Mouse (Mus musculus) hindbrain, embryonic 16.5 days (tissue): ENCODE data around the gene Cyp1a2. TPM values are rescaled to one million over a fixed set of nuclear protein-coding genes. Genes with fewer than 3 reads are reported as not detected.

ENCODE experiments used
- ATAC-seq: fragments of 200-750 bp; cut with Nextera tagmentation; 2 replicates; pipeline ENCODE4 v1.8.0; 2017; ENCODE audit warnings: moderate TSS enrichment, moderate library complexity
- H3K27ac ChIP-seq: fragments of 300-500 bp; sonication (generic); 2 replicates; pipeline ENCODE4 v1.5.1; 2014; ENCODE audit warnings: low read depth, mild to moderate bottlenecking, control low read depth, low read length, moderate library complexity
- H3K27me3 ChIP-seq: fragments of 300-500 bp; sonication (generic); replicated peaks from 2 replicates; pipeline ENCODE4 v1.6.1; 2014; ENCODE audit warnings: low read length; ENCODE audit not compliant: control insufficient read depth, insufficient read depth
- H3K36me3 ChIP-seq: fragments of 300-500 bp; sonication (generic); 2 replicates; pipeline ENCODE4 v1.6.1; 2014; ENCODE audit warnings: mild to moderate bottlenecking, low read length, moderate library complexity, mixed read lengths; ENCODE audit not compliant: control insufficient read depth, insufficient read depth
- H3K4me1 ChIP-seq: fragments of 300-500 bp; sonication (generic); 2 replicates; pipeline ENCODE4 v1.6.1; 2014; ENCODE audit warnings: low read depth, low read length; ENCODE audit not compliant: control insufficient read depth, insufficient read depth
- H3K4me2 ChIP-seq: fragments of 300-500 bp; sonication (generic); 2 replicates; pipeline ENCODE4 v1.6.1; 2014; ENCODE audit warnings: mild to moderate bottlenecking, low read length, control low read depth, moderate library complexity
- H3K4me3 ChIP-seq: fragments of 300-500 bp; sonication (generic); 2 replicates; pipeline ENCODE4 v1.5.1; 2014; ENCODE audit warnings: mild to moderate bottlenecking, low read length, control low read depth, moderate library complexity
- H3K9ac ChIP-seq: fragments of 300-500 bp; sonication (generic); 2 replicates; pipeline ENCODE4 v1.6.1; 2014; ENCODE audit warnings: low read depth, mild to moderate bottlenecking, control low read depth, low read length, moderate library complexity
- H3K9me3 ChIP-seq: fragments of 300-500 bp; sonication (generic); 2 replicates; pipeline ENCODE4 v1.6.1; 2014; ENCODE audit warnings: mild to moderate bottlenecking, low read length, moderate library complexity; ENCODE audit not compliant: control insufficient read depth
- WGBS: fragments of 180-500 bp; shearing (Covaris S2); extraction: QIAGEN DNeasy Blood & Tissue Kit; methylation state at CpG from one replicate; pipeline ENCODE4 v1.1.7; 2014; 5-methylcytosine and 5-hydroxymethylcytosine counted together
- polyA plus RNA-seq: library from polyadenylated mRNA; unstranded; fragments of >200 nt; fragmentation: Nextera tagmentation; extraction: Ambion mirVana; gene quantifications from 2 replicates; pipeline ENCODE4 v1.2.1, GENCODE M21; 2015

Cyp1a2 gene
- polyA plus RNA-seq, 1 experiment from 2014 or later, result not detected

GRCm38 (mm10) chr9:57688158-57688557, 4.7 kb upstream of the Cyp1a2 start:
- Histone ChIP-seq H3K4me3 (no peak overlapping the region), H3K4me1 (no peaks in the 10 kb centered on the region), H3K27ac (no peak overlapping the region), H3K27me3 (no peaks in the 10 kb centered on the region), H3K9ac (no peak overlapping the region), H3K36me3 (no peaks in the 10 kb centered on the region), H3K4me2 (no peak overlapping the region), H3K9me3 (no peaks in the 10 kb centered on the region)
- ATAC-seq, result no peak
- WGBS, result 63% methylated on average over 2 of the region's 2 CpGs

GRCm38 (mm10) chr9:57687751-57688150, 4.2 kb upstream of the Cyp1a2 start, which contains the start of gene Cyp1a1:
Cyp1a1 (plus strand) TSS chr9:57687928.
- Histone ChIP-seq H3K27me3 (no peaks in the 10 kb centered on the region), H3K4me1 (no peaks in the 10 kb centered on the region), H3K4me3 (no peak within 1 kb of the TSS), H3K4me2 (no peak within 1 kb of the TSS), H3K9ac (no peak within 1 kb of the TSS), H3K27ac (no peak within 1 kb of the TSS), H3K9me3 (no peaks in the 10 kb centered on the region), H3K36me3 (no peaks in the 10 kb centered on the region)
- WGBS, result 85% methylated on average over 2 of the region's 2 CpGs
- no peak for ATAC-seq

GRCm38 (mm10) chr9:57686011-57686410, 2.5 kb upstream of the Cyp1a2 start:
- no peaks in the 10 kb centered on the region for H3K9me3 ChIP-seq
- no peaks in the 10 kb centered on the region for H3K4me1 ChIP-seq
- no peaks in the 10 kb centered on the region for H3K36me3 ChIP-seq
- WGBS, result 92% methylated on average over 5 of the region's 5 CpGs
- H3K27me3 ChIP-seq, result no peaks in the 10 kb centered on the region
- ATAC-seq, result no peak
- H3K4me2 ChIP-seq, result no peak overlapping the region
- H3K4me3 ChIP-seq, result no peak overlapping the region
- H3K9ac ChIP-seq, result no peak overlapping the region
- H3K27ac ChIP-seq, result no peak overlapping the region

GRCm38 (mm10) chr9:57681411-57681810, 2.1 kb downstream of the Cyp1a2 start:
- Histone ChIP-seq H3K27me3 (no peaks in the 10 kb centered on the region), H3K9ac (no peak overlapping the region), H3K4me2 (no peak overlapping the region), H3K9me3 (no peaks in the 10 kb centered on the region), H3K4me3 (no peak overlapping the region), H3K36me3 (no peaks in the 10 kb centered on the region), H3K4me1 (no peaks in the 10 kb centered on the region), H3K27ac (no peak overlapping the region)
- ATAC-seq, result no peak
- 87% methylated on average over 10 of the region's 10 CpGs for WGBS

GRCm38 (mm10) chr9:57671500-57671899, 12.0 kb downstream of the Cyp1a2 start:
- H3K27ac ChIP-seq, result no peak overlapping the region
- H3K9ac ChIP-seq, result no peak overlapping the region
- ATAC-seq, result no peak
- no peaks in the 10 kb centered on the region; the same call in 1 of the 2 replicates for H3K9me3 ChIP-seq
- H3K36me3 ChIP-seq, result no peaks in the 10 kb centered on the region
- H3K4me2 ChIP-seq, result no peak overlapping the region
- WGBS, result 95% methylated on average over 5 of the region's 5 CpGs
- no peak overlapping the region for H3K4me3 ChIP-seq
- no peaks in the 10 kb centered on the region for H3K27me3 ChIP-seq
- no peaks in the 10 kb centered on the region for H3K4me1 ChIP-seq

GRCm38 (mm10) chr9:57671037-57671436, 12.5 kb downstream of the Cyp1a2 start:
- H3K27ac ChIP-seq, result no peak overlapping the region
- no peak for ATAC-seq
- H3K4me2 ChIP-seq, result no peak overlapping the region
- no peak overlapping the region for H3K9ac ChIP-seq
- H3K27me3 ChIP-seq, result no peaks in the 10 kb centered on the region
- H3K4me3 ChIP-seq, result no peak overlapping the region
- H3K36me3 ChIP-seq, result no peaks in the 10 kb centered on the region
- 95% methylated on average over 4 of the region's 4 CpGs for WGBS
- no peaks in the 10 kb centered on the region for H3K4me1 ChIP-seq
- H3K9me3 ChIP-seq, result no peaks in the 10 kb centered on the region; the same call in 1 of the 2 replicates

- Histone ChIP-seq H3K27ac (no peak overlapping the region), H3K4me2 (no peak overlapping the region), H3K27me3 (no peaks in the 10 kb centered on the region), H3K4me1 (no peaks in the 10 kb centered on the region), H3K4me3 (no peak overlapping the region), H3K36me3 (no peaks in the 10 kb centered on the region), H3K9ac (no peak overlapping the region), H3K9me3 (no peaks in the 10 kb centered on the region; the same call in 1 of the 2 replicates)
- 81% methylated on average over 3 of the region's 3 CpGs for WGBS
- ATAC-seq, result no peak
Measured at GRCm38 (mm10) chr9:57669566-57669965, 13.9 kb downstream of the Cyp1a2 start.

GRCm38 (mm10) chr9:57668277-57668676, 15.2 kb downstream of the Cyp1a2 start:
- no peaks in the 10 kb centered on the region for H3K36me3 ChIP-seq
- H3K4me1 ChIP-seq, result no peaks in the 10 kb centered on the region
- no peak overlapping the region for H3K4me2 ChIP-seq
- 50% methylated on average over 1 of the region's 1 CpGs for WGBS
- no peaks in the 10 kb centered on the region for H3K27me3 ChIP-seq
- H3K4me3 ChIP-seq, result no peak overlapping the region
- H3K9me3 ChIP-seq, result no peaks in the 10 kb centered on the region; the same call in 1 of the 2 replicates
- ATAC-seq, result no peak
- no peak overlapping the region for H3K27ac ChIP-seq
- no peak overlapping the region for H3K9ac ChIP-seq

- Histone ChIP-seq H3K9me3 (no peaks in the 10 kb centered on the region; the same call in 1 of the 2 replicates), H3K27me3 (no peaks in the 10 kb centered on the region), H3K9ac (no peak overlapping the region), H3K36me3 (no peaks in the 10 kb centered on the region), H3K4me2 (no peak overlapping the region), H3K27ac (no peak overlapping the region), H3K4me3 (no peak overlapping the region), H3K4me1 (no peaks in the 10 kb centered on the region)
- ATAC-seq, result no peak
- WGBS, result 59% methylated on average over 11 of the region's 11 CpGs
Measured at GRCm38 (mm10) chr9:57667817-57668216, 15.7 kb downstream of the Cyp1a2 start.

- no peak overlapping the region for H3K4me3 ChIP-seq
- no peak for ATAC-seq
- no peaks in the 10 kb centered on the region for H3K27me3 ChIP-seq
- H3K36me3 ChIP-seq, result no peaks in the 10 kb centered on the region
- no peaks in the 10 kb centered on the region; the same call in 1 of the 2 replicates for H3K9me3 ChIP-seq
- H3K4me2 ChIP-seq, result no peak overlapping the region
- no peaks in the 10 kb centered on the region for H3K4me1 ChIP-seq
- H3K27ac ChIP-seq, result no peak overlapping the region
- WGBS, result 76% methylated on average over 3 of the region's 3 CpGs
- no peak overlapping the region for H3K9ac ChIP-seq
Measured at GRCm38 (mm10) chr9:57667136-57667535, 16.4 kb downstream of the Cyp1a2 start.
